Mouse (Mus musculus): ENCODE measurements at regions not wholly inside any gene's neighbourhood (a gene's known extent, or its start where the extent isn't known, plus 50 kb on each side); places are given as distances from the start of the nearest gene placed in this dataset.

- in situ Hi-C loops (cut with MboI; ENCODE audit: low pct_unique_long_range_greater_than_20kb in 1 of 2, low sequenced_read_pairs in 2 of 2, unreplicated experiment in 1 of 2), result no loop called here
Measured at GRCm38 (mm10) chr6:117080973-117081372, 87.4 kb upstream of the Cxcl12 start.

DNA sequence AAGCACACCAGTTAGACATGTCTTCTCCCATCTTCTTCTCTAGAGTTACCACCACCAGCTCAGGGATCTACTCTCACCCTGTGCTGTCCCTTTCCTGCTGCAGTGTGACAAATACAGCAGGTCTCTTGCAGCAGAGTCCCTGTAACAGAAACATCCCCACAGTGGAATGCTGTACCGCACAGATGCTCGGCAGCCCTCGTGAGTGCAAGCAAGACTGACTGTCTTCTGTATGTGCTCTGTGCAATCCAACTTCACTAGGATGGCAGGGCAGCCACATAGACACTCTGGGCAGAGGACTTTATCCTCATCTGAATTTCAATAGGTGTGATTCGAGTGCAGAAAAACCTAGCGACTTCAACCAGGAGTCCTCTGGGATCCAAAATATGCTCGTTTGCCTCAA lies 84.1 kb upstream of the Cxcl12 start:
- in situ Hi-C loops (cut with MboI; ENCODE audit: low pct_unique_long_range_greater_than_20kb in 1 of 2, low sequenced_read_pairs in 2 of 2, unreplicated experiment in 1 of 2), result no loop called here

GRCm38 (mm10) chr6:117084833-117085500 lies 83.4 kb upstream of the Cxcl12 start:
- in situ Hi-C loops (cut with MboI; ENCODE audit: low pct_unique_long_range_greater_than_20kb in 1 of 2, low sequenced_read_pairs in 2 of 2, unreplicated experiment in 1 of 2), result no loop called here

DNA sequence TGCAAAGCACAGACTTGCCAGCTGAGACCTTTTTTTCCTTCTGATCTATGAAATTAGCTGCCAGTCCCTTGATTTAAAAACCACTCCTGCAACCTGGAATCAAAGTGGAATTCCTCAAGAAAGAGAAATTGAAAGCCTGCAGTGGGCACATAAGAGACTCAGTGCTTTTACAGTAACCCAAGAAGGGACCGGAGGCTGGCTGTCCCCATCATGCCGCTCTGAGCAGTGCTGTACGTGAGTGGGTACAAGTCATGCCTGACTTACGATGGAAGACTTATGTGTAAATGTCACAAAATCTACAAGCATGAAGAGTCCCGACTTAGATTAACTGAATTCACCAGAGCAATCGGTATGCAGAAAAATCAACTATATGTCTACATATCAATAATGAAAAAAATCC lies 73.6 kb upstream of the Cxcl12 start:
- in situ Hi-C loops (cut with MboI; ENCODE audit: low pct_unique_long_range_greater_than_20kb in 1 of 2, low sequenced_read_pairs in 2 of 2, unreplicated experiment in 1 of 2), result no loop called here

- in situ Hi-C loops (cut with MboI; ENCODE audit: low pct_unique_long_range_greater_than_20kb in 1 of 2, low sequenced_read_pairs in 2 of 2, unreplicated experiment in 1 of 2), result no loop called here
Measured at GRCm38 (mm10) chr6:117099871-117100270, 68.5 kb upstream of the Cxcl12 start.

DNA sequence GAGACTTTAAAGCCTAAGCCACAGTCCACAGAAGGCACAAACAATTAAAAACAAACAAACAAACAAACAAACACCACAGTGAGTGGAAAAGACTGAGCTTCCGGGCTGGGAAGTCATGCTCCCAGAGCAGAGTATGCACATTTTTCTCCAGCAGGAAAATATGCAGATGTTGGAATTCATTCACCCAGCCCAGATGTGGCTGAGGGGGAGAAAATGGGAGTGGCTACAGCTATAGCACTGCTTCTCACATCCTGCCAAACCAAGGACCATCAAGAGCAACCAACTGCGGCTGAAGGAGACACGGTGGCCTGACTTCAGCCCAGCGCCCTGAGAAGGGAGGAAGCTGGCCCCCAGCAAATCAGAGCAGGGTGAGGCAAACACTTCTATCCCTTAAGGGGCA lies 65.6 kb upstream of the Cxcl12 start:
- in situ Hi-C loops (cut with MboI; ENCODE audit: low pct_unique_long_range_greater_than_20kb in 1 of 2, low sequenced_read_pairs in 2 of 2, unreplicated experiment in 1 of 2), result no loop called here

DNA sequence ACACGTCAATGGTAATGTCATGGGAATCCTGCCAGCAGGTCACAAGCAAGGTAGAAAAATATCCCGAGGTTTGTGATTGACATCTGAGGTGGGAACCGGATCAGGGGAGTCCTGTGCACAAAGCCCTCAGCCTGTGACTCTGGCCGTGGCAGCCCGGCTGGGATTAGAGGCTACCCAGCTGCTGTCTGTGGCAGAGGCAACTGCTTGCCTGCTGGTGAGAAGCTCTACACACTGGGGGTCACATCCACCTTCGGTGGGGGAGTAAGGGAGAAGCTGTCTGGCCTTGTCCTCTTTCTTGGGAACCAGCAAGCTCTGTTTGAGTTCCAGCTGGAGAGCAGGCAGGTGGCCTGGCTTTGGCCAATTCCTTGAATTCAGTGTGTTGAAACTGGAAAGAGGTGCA lies 64.3 kb upstream of the Cxcl12 start:
- in situ Hi-C loops (cut with MboI; ENCODE audit: low pct_unique_long_range_greater_than_20kb in 1 of 2, low sequenced_read_pairs in 2 of 2, unreplicated experiment in 1 of 2), result no loop called here

- in situ Hi-C loops (cut with MboI; ENCODE audit: low pct_unique_long_range_greater_than_20kb in 1 of 2, low sequenced_read_pairs in 2 of 2, unreplicated experiment in 1 of 2), result no loop called here
Measured at GRCm38 (mm10) chr6:117104463-117104862, 63.9 kb upstream of the Cxcl12 start.

- in situ Hi-C loops (cut with MboI; ENCODE audit: low pct_unique_long_range_greater_than_20kb in 1 of 2, low sequenced_read_pairs in 2 of 2, unreplicated experiment in 1 of 2), result no loop called here
Measured at GRCm38 (mm10) chr6:117105182-117105589, 63.1 kb upstream of the Cxcl12 start.

DNA sequence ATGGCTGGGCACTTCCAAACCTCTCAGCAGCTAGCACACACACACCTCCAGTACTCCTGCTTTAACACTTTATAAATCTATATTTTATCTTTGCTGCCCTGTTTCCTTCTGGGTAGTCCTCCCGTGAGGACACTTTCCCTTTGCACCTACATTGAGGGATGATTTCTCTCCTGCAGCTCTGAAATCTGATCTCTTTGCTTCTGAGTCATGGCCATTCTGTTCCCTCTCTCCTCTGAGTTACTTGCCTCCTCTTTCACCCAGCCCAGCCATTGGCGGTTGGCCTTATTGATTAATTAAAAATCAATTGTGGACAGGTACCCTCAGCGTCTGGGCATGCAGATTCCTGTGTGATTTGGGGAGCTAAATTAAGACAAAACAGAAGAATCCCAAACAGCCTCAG lies 58.0 kb upstream of the Cxcl12 start:
- in situ Hi-C loops (cut with MboI; ENCODE audit: low pct_unique_long_range_greater_than_20kb in 1 of 2, low sequenced_read_pairs in 2 of 2, unreplicated experiment in 1 of 2), result no loop called here

DNA sequence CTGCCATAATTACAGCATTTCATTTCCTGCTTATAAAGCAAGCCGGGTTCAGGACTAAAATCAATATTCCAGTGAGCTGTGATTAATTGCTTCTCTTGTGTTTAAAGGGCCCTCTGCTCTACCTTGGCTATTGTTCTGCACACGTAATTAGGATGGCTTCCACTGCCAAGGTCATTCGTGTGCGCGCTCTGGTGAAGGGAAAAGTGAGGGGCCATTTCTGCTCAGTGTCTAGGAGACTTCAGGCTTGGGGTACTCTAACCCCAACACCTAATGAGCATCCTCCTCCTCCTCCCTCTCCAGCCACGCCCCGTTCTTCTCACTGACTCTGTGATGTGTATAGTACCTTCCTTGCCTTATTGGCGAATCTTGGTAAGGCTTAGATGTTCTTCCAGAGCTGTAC lies 53.5 kb upstream of the Cxcl12 start:
- in situ Hi-C loops (cut with MboI; ENCODE audit: low pct_unique_long_range_greater_than_20kb in 1 of 2, low sequenced_read_pairs in 2 of 2, unreplicated experiment in 1 of 2), result no loop called here

DNA sequence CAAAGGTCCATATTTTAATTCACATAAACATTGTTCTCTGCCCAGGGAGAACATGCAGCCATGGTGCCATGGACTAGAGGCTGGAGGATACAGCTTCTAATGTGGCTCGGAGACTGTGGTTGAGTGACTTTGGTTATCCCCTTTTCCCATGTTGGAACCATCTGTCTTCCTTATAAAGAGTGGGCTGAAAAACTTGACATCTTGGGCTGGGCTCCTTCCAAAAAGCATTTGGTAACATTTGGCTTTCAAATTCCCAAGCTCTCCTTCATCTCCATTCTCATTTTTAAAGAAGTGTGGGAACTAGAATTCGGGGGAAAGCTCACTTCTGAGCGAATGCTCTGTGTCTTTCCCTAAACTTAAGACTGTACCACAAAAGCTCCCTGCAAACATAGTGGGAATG lies 50.3 kb upstream of the Cxcl12 start:
- in situ Hi-C loops (cut with MboI; ENCODE audit: low pct_unique_long_range_greater_than_20kb in 1 of 2, low sequenced_read_pairs in 2 of 2, unreplicated experiment in 1 of 2), result no loop called here

Data from mouse embryonic stem cell (cell line).